Comparison of ENCODE assay signal across 18 mouse cellular contexts in genomic region chr17:5806823-5807222, GRCm38 (mm10). TPM values are rescaled to one million over a fixed set of nuclear protein-coding genes. Genes with fewer than 3 reads are reported as not detected.
DNase-seq lines count a peak whose midpoint lies in the region; ATAC-seq and TF ChIP-seq lines count a peak whose summit lies in the region.
"Had no signal": no experiment of that assay in that cellular context is flagged by ENCODE, and none has a peak within 500 bp of the region (broad histone marks: within the 10 kb centered on the region; RNA-seq: fewer than 3 reads in every experiment).

No protein-coding gene starts in this region.

- no peak for TF ChIP-seq CTCF in intestine, postnatal 0 days (IDR thresholded peaks at IDR 0.05; ENCODE audit: low read depth)

- 0 out of 2 replicates have a peak, but pooled peaks cover 2% of the 10 kb centered on the region for H3K9me3 ChIP-seq in intestine, postnatal 0 days (ENCODE audit: control insufficient read depth)
- no peaks in the 10 kb centered on the region for H3K9me3 ChIP-seq in intestine, embryonic 15.5 days
- no peaks in the 10 kb centered on the region for H3K9me3 ChIP-seq in midbrain, embryonic 12.5 days
- H3K9me3 ChIP-seq in midbrain, embryonic 14.5 days (ENCODE audit: control insufficient read depth, low read length): no peaks in the 10 kb centered on the region
- H3K9me3 ChIP-seq in embryonic facial prominence, embryonic 15.5 days (replicated peaks): no peaks in the 10 kb centered on the region
- H3K9me3 ChIP-seq: forebrain, embryonic 12.5 days; heart, embryonic 12.5 days; hindbrain, embryonic 10.5 days had no signal

- no peaks in the 10 kb centered on the region for H3K27me3 ChIP-seq in intestine, postnatal 0 days (replicated peaks; ENCODE audit: control insufficient read depth, insufficient read depth, low read length)
- no peaks in the 10 kb centered on the region for H3K27me3 ChIP-seq in intestine, embryonic 15.5 days (replicated peaks)
- H3K27me3 ChIP-seq in midbrain, embryonic 12.5 days: no peaks in the 10 kb centered on the region
- no peaks in the 10 kb centered on the region for H3K27me3 ChIP-seq in midbrain, embryonic 14.5 days (ENCODE audit: control insufficient read depth, insufficient read depth, low read length)
- H3K27me3 ChIP-seq in embryonic facial prominence, embryonic 15.5 days: no peaks in the 10 kb centered on the region
- H3K27me3 ChIP-seq: CH12.LX; forebrain, embryonic 12.5 days; heart, embryonic 12.5 days had no signal

- WGBS in intestine, postnatal 0 days: 92% methylated on average over 2 of the region's 2 CpGs
- 91% methylated on average over 2 of the region's 2 CpGs for WGBS in intestine, embryonic 15.5 days
- 86% methylated on average over 2 of the region's 2 CpGs for WGBS in midbrain, embryonic 12.5 days
- 96% methylated on average over 2 of the region's 2 CpGs for WGBS in midbrain, embryonic 14.5 days
- 89% methylated on average over 2 of the region's 2 CpGs for WGBS in embryonic facial prominence, embryonic 15.5 days

- H3K4me1 ChIP-seq in intestine, postnatal 0 days (replicated peaks; ENCODE audit: control insufficient read depth, insufficient read depth, low read length): peaks cover 11% of the 10 kb centered on the region
- 0 out of 2 replicates have a peak, but pooled peaks cover 4% of the 10 kb centered on the region for H3K4me1 ChIP-seq in intestine, embryonic 15.5 days (replicated peaks)
- no peaks in the 10 kb centered on the region for H3K4me1 ChIP-seq in midbrain, embryonic 12.5 days
- H3K4me1 ChIP-seq in midbrain, embryonic 14.5 days (ENCODE audit: control insufficient read depth, insufficient read depth, low read length): no peaks in the 10 kb centered on the region
- H3K4me1 ChIP-seq in embryonic facial prominence, embryonic 15.5 days: peaks cover 25% of the 10 kb centered on the region
- H3K4me1 ChIP-seq: forebrain, embryonic 12.5 days had no signal

- no peak overlapping the region for H3K9ac ChIP-seq in intestine, postnatal 0 days (ENCODE audit: low read depth, low read length)
- no peak overlapping the region for H3K9ac ChIP-seq in intestine, embryonic 15.5 days
- H3K9ac ChIP-seq in midbrain, embryonic 12.5 days (replicated peaks): 0 out of 2 replicates have a peak overlapping the region, but pooled peaks have one; percentile 8
- H3K9ac ChIP-seq in midbrain, embryonic 14.5 days (replicated peaks; ENCODE audit: low read length): no peak overlapping the region
- no peak overlapping the region for H3K9ac ChIP-seq in embryonic facial prominence, embryonic 15.5 days
- H3K9ac ChIP-seq: forebrain, embryonic 12.5 days; heart, embryonic 12.5 days; hindbrain, embryonic 14.5 days had no signal

- no peaks in the 10 kb centered on the region for H3K36me3 ChIP-seq in intestine, postnatal 0 days (ENCODE audit: control insufficient read depth, insufficient read depth)
- no peaks in the 10 kb centered on the region for H3K36me3 ChIP-seq in intestine, embryonic 15.5 days
- H3K36me3 ChIP-seq in midbrain, embryonic 12.5 days: no peaks in the 10 kb centered on the region
- no peaks in the 10 kb centered on the region for H3K36me3 ChIP-seq in midbrain, embryonic 14.5 days (ENCODE audit: control insufficient read depth, insufficient read depth, low read length)
- H3K36me3 ChIP-seq in embryonic facial prominence, embryonic 15.5 days: no peaks in the 10 kb centered on the region
- H3K36me3 ChIP-seq: forebrain, embryonic 12.5 days; heart, embryonic 12.5 days; hindbrain, embryonic 10.5 days had no signal

- H3K27ac ChIP-seq in intestine, postnatal 0 days (ENCODE audit: low read depth, low read length): peak overlapping the region; percentile 69; the same call in 1 of the 2 replicates
- no peak overlapping the region for H3K27ac ChIP-seq in intestine, embryonic 15.5 days
- no peak overlapping the region for H3K27ac ChIP-seq in midbrain, embryonic 12.5 days (replicated peaks)
- H3K27ac ChIP-seq in midbrain, embryonic 14.5 days (replicated peaks; ENCODE audit: low read depth, low read length): no peak overlapping the region
- H3K27ac ChIP-seq in embryonic facial prominence, embryonic 15.5 days (replicated peaks): no peak overlapping the region
- H3K27ac ChIP-seq: forebrain, embryonic 12.5 days; hindbrain, embryonic 10.5 days; hindbrain, embryonic 14.5 days had no signal

- no peak for ATAC-seq in intestine, postnatal 0 days
- ATAC-seq in intestine, embryonic 15.5 days: no peak
- ATAC-seq in midbrain, embryonic 12.5 days (ENCODE audit: low FRiP score, low read depth): no peak
- no peak for ATAC-seq in midbrain, embryonic 14.5 days (ENCODE audit: low FRiP score, low TSS enrichment)
- ATAC-seq in embryonic facial prominence, embryonic 15.5 days (ENCODE audit: insufficient number of reproducible peaks, low FRiP score, low TSS enrichment, low read depth): 0 out of 2 replicates have a peak, but pooled peaks have one; percentile 35
- ATAC-seq: forebrain, embryonic 16.5 days had no signal

- no peak overlapping the region for H3K4me3 ChIP-seq in intestine, postnatal 0 days (ENCODE audit: low read depth, low read length)
- H3K4me3 ChIP-seq in intestine, embryonic 15.5 days (replicated peaks): no peak overlapping the region
- no peak overlapping the region for H3K4me3 ChIP-seq in midbrain, embryonic 12.5 days
- H3K4me3 ChIP-seq in midbrain, embryonic 14.5 days (replicated peaks; ENCODE audit: low read depth, low read length): no peak overlapping the region
- no peak overlapping the region for H3K4me3 ChIP-seq in embryonic facial prominence, embryonic 15.5 days (replicated peaks)
- H3K4me3 ChIP-seq: forebrain, embryonic 12.5 days; heart, adult 2 months; heart, embryonic 12.5 days; hindbrain, embryonic 10.5 days had no signal

- H3K4me2 ChIP-seq in intestine, postnatal 0 days (replicated peaks; ENCODE audit: low read depth): no peak overlapping the region
- no peak overlapping the region for H3K4me2 ChIP-seq in intestine, embryonic 15.5 days (replicated peaks)
- no peak overlapping the region for H3K4me2 ChIP-seq in midbrain, embryonic 12.5 days (replicated peaks)
- no peak overlapping the region for H3K4me2 ChIP-seq in midbrain, embryonic 14.5 days (ENCODE audit: low read length)
- H3K4me2 ChIP-seq in embryonic facial prominence, embryonic 15.5 days (replicated peaks): no peak overlapping the region
- H3K4me2 ChIP-seq: forebrain, embryonic 12.5 days; heart, embryonic 12.5 days; hindbrain, embryonic 14.5 days had no signal

- DNase-seq in midbrain, embryonic 14.5 days: no peak
- no peak for DNase-seq in cerebellum, postnatal 36 days
- DNase-seq: adrenal gland, postnatal 25 days; cerebellum, adult 11-12 months; cerebellum, adult 9-10 months; cerebellum, postnatal 25 days; gastrocnemius, postnatal 10 days; heart, adult 2 months had no signal

RNA-seq across cellular contexts. Expression of gene Snx9, which starts 34.3 kb away (rescaled TPM):
- 91.4 and 95.4 TPM in 2 replicates for polyA plus RNA-seq in intestine, postnatal 0 days (2015; fragmentation: Nextera tagmentation; extraction: Ambion mirVana)
- polyA plus RNA-seq in intestine, embryonic 15.5 days (2015; fragmentation: Nextera tagmentation; extraction: Ambion mirVana): 49.8 and 55.9 TPM in 2 replicates
- 15.5 and 16.3 TPM in 2 replicates for polyA plus RNA-seq in midbrain, embryonic 12.5 days (2016; fragmentation: Nextera tagmentation; extraction: Ambion mirVana)
- 4.5 and 8.3 TPM in 2 replicates for polyA plus RNA-seq in midbrain, embryonic 14.5 days (2014; fragmentation: Nextera tagmentation; extraction: Ambion mirVana)
- polyA plus RNA-seq in embryonic facial prominence, embryonic 15.5 days (2015; fragmentation: Nextera tagmentation; extraction: Ambion mirVana): 31.0 and 33.3 TPM in 2 replicates
